Mouse (Mus musculus) embryonic facial prominence, embryonic 12.5 days (tissue): ENCODE measurements around the gene Add2. TPM values are rescaled to one million over a fixed set of nuclear protein-coding genes. Genes with fewer than 3 reads are reported as not detected.

Source experiments
- ATAC-seq: fragments of 200-750 bp; cut with Nextera tagmentation; 2 replicates; pipeline ENCODE4 v1.8.0; 2017; ENCODE audit not compliant: insufficient number of reproducible peaks, insufficient read depth, low FRiP score, low TSS enrichment
- H3K27ac ChIP-seq: fragments of 300-500 bp; sonication (generic); 2 replicates; pipeline ENCODE4 v1.5.1; 2016; ENCODE audit warnings: mild to moderate bottlenecking
- H3K27me3 ChIP-seq: fragments of 300-500 bp; sonication (generic); 2 replicates; pipeline ENCODE4 v1.6.1; 2016; ENCODE audit warnings: mild to moderate bottlenecking, moderate library complexity
- H3K36me3 ChIP-seq: fragments of 300-500 bp; sonication (generic); 2 replicates; pipeline ENCODE4 v1.6.1; 2016; ENCODE audit warnings: mild to moderate bottlenecking
- H3K4me1 ChIP-seq: fragments of 300-500 bp; sonication (generic); 2 replicates; pipeline ENCODE4 v1.6.1; 2016
- H3K4me2 ChIP-seq: fragments of 300-500 bp; sonication (generic); replicated peaks from 2 replicates; pipeline ENCODE4 v1.6.1; 2016; ENCODE audit warnings: mild to moderate bottlenecking, moderate library complexity
- H3K4me3 ChIP-seq: fragments of 300-500 bp; sonication (generic); 2 replicates; pipeline ENCODE4 v1.5.1; 2016; ENCODE audit warnings: mild to moderate bottlenecking
- H3K9ac ChIP-seq: fragments of 300-500 bp; sonication (generic); 2 replicates; pipeline ENCODE4 v1.6.1; 2016; ENCODE audit warnings: mild to moderate bottlenecking, moderate library complexity
- H3K9me3 ChIP-seq: fragments of 300-500 bp; sonication (generic); 2 replicates; pipeline ENCODE4 v1.6.1; 2016; ENCODE audit warnings: mild to moderate bottlenecking, moderate library complexity
- whole genome bisulfite sequencing: fragments of 180-500 bp; shearing (Covaris S2); methylation state at CpG from one replicate; pipeline ENCODE4 v1.1.7; 2016; 5-methylcytosine and 5-hydroxymethylcytosine counted together
- polyA plus RNA-seq: library from polyadenylated mRNA; unstranded; fragments of >200 nt; fragmentation: Nextera tagmentation; extraction: Ambion mirVana; gene quantifications from 2 replicates; pipeline ENCODE4 v1.2.1, GENCODE M21; 2016

Add2 gene
- polyA plus RNA-seq, 1 experiment from 2014 or later: 20.0 TPM

DNA sequence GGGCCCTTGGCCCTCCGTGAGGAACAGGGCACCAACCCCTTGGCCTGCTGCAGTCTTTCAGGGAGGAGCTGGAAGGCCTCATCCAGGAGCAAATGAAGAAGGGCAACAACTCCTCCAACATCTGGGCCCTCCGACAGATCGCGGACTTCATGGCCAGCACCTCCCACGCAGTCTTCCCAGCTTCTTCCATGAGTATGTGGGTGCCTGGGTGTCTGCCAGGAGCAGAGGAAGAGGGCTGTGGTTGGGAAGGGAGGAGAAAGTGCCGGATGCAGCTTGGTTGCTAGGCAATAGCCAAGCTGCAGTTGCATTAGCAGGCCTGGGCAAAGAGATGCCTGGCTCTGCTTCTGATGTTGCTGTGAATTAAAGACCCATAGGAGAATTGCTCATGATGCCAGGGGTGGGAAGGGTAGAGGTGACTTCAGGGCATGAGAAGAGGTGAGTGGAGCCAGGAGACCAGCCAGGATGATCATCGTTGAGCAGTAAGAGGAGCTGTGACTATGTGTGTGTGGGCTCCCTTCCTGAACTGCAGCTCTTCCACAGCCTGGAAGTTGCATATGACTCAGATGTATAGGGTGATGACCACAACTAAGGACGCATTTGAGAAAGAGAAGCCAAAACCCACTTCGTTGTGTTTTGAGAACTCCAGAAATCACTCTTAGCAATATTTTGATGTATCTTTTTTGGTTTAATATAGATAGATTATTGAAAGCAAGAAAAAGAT is 58.5 kb downstream of the Add2 start:
- no peaks in the 10 kb centered on the region for H3K9me3 ChIP-seq
- H3K4me2 ChIP-seq: no peak overlapping the region
- no peak for ATAC-seq
- no peaks in the 10 kb centered on the region for H3K36me3 ChIP-seq
- H3K9ac ChIP-seq: no peak overlapping the region
- H3K27me3 ChIP-seq: no peaks in the 10 kb centered on the region
- WGBS: 74% methylated on average over 9 of the region's 9 CpGs
- H3K4me1 ChIP-seq: 0 out of 2 replicates have a peak, but pooled peaks cover 4% of the 10 kb centered on the region
- H3K27ac ChIP-seq: no peak overlapping the region
- no peak overlapping the region for H3K4me3 ChIP-seq

DNA sequence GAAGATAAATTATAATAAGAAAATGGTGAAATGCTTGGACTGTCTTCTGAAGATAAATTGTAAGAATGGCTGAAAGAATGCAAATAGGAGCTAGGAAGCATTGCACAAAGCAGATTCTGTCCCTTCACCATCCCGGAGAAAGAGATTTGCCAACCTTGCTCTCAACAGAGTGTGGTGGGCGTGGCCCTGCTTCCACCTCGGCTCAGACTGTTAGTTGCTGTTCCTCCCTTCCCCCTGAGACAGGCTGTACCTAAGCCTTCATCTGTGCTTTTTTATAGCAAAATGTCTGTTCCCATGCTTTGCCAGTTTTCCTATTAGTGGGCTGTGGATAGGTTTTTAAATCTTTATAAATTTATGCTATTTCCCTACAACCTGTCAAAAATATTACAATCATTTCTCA is 59.3 kb downstream of the Add2 start:
- no peak overlapping the region for H3K4me3 ChIP-seq
- no peak overlapping the region for H3K9ac ChIP-seq
- H3K27me3 ChIP-seq: no peaks in the 10 kb centered on the region
- no peak overlapping the region for H3K27ac ChIP-seq
- WGBS: 40% methylated on average over 3 of the region's 3 CpGs
- no peaks in the 10 kb centered on the region for H3K9me3 ChIP-seq
- H3K4me1 ChIP-seq: 0 out of 2 replicates have a peak, but pooled peaks cover 4% of the 10 kb centered on the region
- H3K4me2 ChIP-seq: no peak overlapping the region
- no peaks in the 10 kb centered on the region for H3K36me3 ChIP-seq
- ATAC-seq: no peak

- H3K27ac ChIP-seq: no peak overlapping the region
- no peak for ATAC-seq
- no peaks in the 10 kb centered on the region for H3K4me1 ChIP-seq
- no peaks in the 10 kb centered on the region for H3K36me3 ChIP-seq
- H3K4me2 ChIP-seq: no peak overlapping the region
- H3K27me3 ChIP-seq: no peaks in the 10 kb centered on the region
- H3K4me3 ChIP-seq: no peak overlapping the region
- WGBS: 67% methylated on average over 10 of the region's 10 CpGs
- no peaks in the 10 kb centered on the region for H3K9me3 ChIP-seq
- H3K9ac ChIP-seq: no peak overlapping the region
Measured at GRCm38 (mm10) chr6:86094202-86094838, 65.8 kb downstream of the Add2 start.

- Histone ChIP-seq H3K9ac (no peak overlapping the region), H3K9me3 (no peaks in the 10 kb centered on the region), H3K4me3 (no peak overlapping the region), H3K36me3 (no peaks in the 10 kb centered on the region), H3K27me3 (no peaks in the 10 kb centered on the region), H3K4me2 (no peak overlapping the region), H3K27ac (no peak overlapping the region), H3K4me1 (no peaks in the 10 kb centered on the region)
- 71% methylated on average over 5 of the region's 5 CpGs for WGBS
- ATAC-seq: no peak
Measured at GRCm38 (mm10) chr6:86095518-86095917, 67.0 kb downstream of the Add2 start.

DNA sequence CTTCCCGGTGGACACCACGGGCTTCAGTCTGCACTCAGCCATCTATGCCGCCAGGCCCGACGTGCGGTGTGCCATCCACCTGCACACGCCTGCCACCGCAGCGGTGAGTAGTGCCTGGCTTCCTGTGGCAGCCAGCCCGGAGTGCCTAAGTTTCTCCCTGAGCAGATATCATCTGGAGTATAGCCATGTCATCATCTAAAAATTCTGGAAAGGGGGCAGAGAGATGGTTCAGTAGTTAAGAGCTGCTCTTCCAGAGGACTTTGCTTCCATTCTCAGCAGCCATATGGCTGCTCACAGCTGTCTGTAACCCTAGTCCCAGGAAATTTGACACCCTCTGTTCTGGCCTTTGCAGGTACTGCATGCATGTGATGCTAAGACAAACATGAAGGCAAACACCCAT is 68.3 kb downstream of the Add2 start:
- no peak for ATAC-seq
- WGBS: 87% methylated on average over 10 of the region's 10 CpGs
- H3K4me2 ChIP-seq: no peak overlapping the region
- no peaks in the 10 kb centered on the region for H3K36me3 ChIP-seq
- no peaks in the 10 kb centered on the region for H3K9me3 ChIP-seq
- no peak overlapping the region for H3K4me3 ChIP-seq
- no peak overlapping the region for H3K9ac ChIP-seq
- no peak overlapping the region for H3K27ac ChIP-seq
- H3K27me3 ChIP-seq: no peaks in the 10 kb centered on the region
- H3K4me1 ChIP-seq: no peaks in the 10 kb centered on the region

GRCm38 (mm10) chr6:86097155-86097554 is 68.7 kb downstream of the Add2 start:
- Histone ChIP-seq H3K4me1 (no peaks in the 10 kb centered on the region), H3K9ac (no peak overlapping the region), H3K27me3 (no peaks in the 10 kb centered on the region), H3K4me2 (no peak overlapping the region), H3K4me3 (no peak overlapping the region), H3K36me3 (no peaks in the 10 kb centered on the region), H3K9me3 (no peaks in the 10 kb centered on the region), H3K27ac (no peak overlapping the region)
- WGBS: 55% methylated on average over 4 of the region's 4 CpGs
- no peak for ATAC-seq

GRCm38 (mm10) chr6:86099003-86099402 is 70.5 kb downstream of the Add2 start:
- no peaks in the 10 kb centered on the region for H3K27me3 ChIP-seq
- H3K4me3 ChIP-seq: no peak overlapping the region
- H3K4me1 ChIP-seq: no peaks in the 10 kb centered on the region
- H3K9me3 ChIP-seq: no peaks in the 10 kb centered on the region
- no peak overlapping the region for H3K4me2 ChIP-seq
- no peak overlapping the region for H3K27ac ChIP-seq
- H3K9ac ChIP-seq: no peak overlapping the region
- 71% methylated on average over 4 of the region's 4 CpGs for WGBS
- no peaks in the 10 kb centered on the region for H3K36me3 ChIP-seq
- ATAC-seq: no peak

DNA sequence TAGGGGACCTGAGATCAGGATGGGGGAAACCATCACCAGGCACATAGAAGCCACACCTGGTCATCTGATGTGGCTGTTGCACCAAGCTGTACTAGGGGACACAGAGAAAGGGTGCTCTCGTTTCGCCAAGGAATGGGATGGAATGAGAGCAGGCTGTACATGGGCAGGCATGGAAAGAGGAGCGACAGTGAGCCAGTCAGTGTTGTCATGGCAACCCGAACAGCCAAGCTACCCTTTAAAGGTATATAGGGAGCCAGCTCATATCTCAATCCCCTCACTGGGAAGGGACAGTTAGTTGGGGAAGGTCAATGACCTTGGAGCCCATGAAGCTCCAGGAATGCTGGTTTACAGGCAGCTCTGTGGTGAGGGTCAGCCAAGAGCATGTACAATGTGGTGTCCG is 73.0 kb downstream of the Add2 start:
- no peak overlapping the region for H3K27ac ChIP-seq
- no peak overlapping the region for H3K4me2 ChIP-seq
- H3K27me3 ChIP-seq: no peaks in the 10 kb centered on the region
- no peaks in the 10 kb centered on the region for H3K36me3 ChIP-seq
- H3K4me3 ChIP-seq: no peak overlapping the region
- H3K9ac ChIP-seq: no peak overlapping the region
- H3K9me3 ChIP-seq: no peaks in the 10 kb centered on the region
- no peaks in the 10 kb centered on the region for H3K4me1 ChIP-seq
- WGBS: 84% methylated on average over 5 of the region's 5 CpGs
- ATAC-seq: no peak

DNA sequence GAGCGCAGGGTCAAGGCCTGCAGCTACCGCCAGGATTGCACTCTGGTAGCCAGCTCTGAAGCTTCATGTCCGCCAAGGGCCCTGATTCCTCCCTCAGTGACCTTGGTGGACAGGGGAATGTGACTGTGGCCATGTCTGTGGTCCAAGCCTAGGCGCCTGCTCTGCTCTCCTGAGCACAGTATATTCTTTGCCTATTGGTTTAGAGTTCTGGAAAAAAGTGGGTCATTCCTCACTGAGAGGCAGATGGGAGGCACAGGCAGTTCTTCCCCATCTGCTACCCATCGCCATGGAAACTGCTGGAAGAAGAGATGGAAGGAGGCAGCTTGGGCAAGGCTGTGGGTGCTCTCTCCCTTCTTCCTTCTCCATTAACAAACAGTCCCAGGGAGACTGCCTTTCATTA is 74.4 kb downstream of the Add2 start:
- H3K4me2 ChIP-seq: no peak overlapping the region
- WGBS: 88% methylated on average over 5 of the region's 5 CpGs
- no peaks in the 10 kb centered on the region for H3K4me1 ChIP-seq
- no peak overlapping the region for H3K4me3 ChIP-seq
- no peaks in the 10 kb centered on the region for H3K36me3 ChIP-seq
- ATAC-seq: no peak
- H3K9ac ChIP-seq: no peak overlapping the region
- H3K9me3 ChIP-seq: no peaks in the 10 kb centered on the region
- H3K27me3 ChIP-seq: no peaks in the 10 kb centered on the region
- H3K27ac ChIP-seq: no peak overlapping the region

DNA sequence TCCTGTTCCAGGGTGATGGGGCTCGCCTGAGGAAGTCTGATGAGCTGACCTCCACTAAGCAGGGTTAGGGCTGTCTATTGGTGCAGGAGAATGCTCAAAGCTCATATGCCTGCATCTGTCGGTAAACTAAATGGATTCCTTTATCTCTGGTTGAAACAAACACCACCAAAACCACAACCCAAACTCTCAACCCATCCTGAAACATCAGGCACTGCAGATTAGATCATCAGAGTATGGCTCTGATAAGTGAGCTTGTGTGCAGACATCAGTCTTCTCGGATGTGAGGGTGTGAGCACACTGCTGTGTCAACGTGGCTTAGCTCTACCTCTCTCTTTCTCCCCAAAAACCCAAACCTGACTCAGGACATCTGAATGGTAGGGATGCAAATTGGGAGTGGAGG is 75.1 kb downstream of the Add2 start:
- H3K27ac ChIP-seq: no peak overlapping the region
- H3K4me2 ChIP-seq: no peak overlapping the region
- ATAC-seq: no peak
- H3K4me1 ChIP-seq: no peaks in the 10 kb centered on the region
- 68% methylated on average over 4 of the region's 4 CpGs for WGBS
- H3K4me3 ChIP-seq: no peak overlapping the region
- H3K27me3 ChIP-seq: no peaks in the 10 kb centered on the region
- no peaks in the 10 kb centered on the region for H3K36me3 ChIP-seq
- H3K9me3 ChIP-seq: no peaks in the 10 kb centered on the region
- H3K9ac ChIP-seq: no peak overlapping the region

- Histone ChIP-seq H3K4me1 (no peaks in the 10 kb centered on the region), H3K4me2 (no peak overlapping the region), H3K27ac (no peak overlapping the region), H3K9me3 (no peaks in the 10 kb centered on the region), H3K9ac (no peak overlapping the region), H3K4me3 (no peak overlapping the region), H3K36me3 (no peaks in the 10 kb centered on the region), H3K27me3 (no peaks in the 10 kb centered on the region)
- ATAC-seq: no peak
- WGBS: 70% methylated on average over 4 of the region's 4 CpGs
Measured at GRCm38 (mm10) chr6:86104719-86105118, 76.2 kb downstream of the Add2 start.

DNA sequence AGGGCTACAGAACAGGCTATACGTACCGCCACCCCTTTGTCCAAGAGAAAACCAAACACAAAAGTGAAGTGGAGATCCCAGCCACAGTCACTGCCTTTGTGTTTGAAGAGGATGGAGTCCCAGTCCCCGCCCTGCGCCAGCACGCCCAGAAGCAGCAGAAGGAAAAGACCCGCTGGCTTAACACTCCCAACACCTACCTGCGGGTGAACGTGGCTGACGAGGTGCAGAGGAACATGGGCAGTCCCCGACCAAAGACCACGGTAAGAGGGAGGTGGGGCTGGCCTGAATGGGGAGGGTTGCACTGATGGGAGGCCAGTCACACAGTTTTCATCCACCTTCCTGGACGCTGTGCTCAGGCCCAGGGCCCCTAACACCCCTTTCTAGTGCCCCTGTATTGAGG is 77.6 kb downstream of the Add2 start:
- Histone ChIP-seq H3K9me3 (no peaks in the 10 kb centered on the region), H3K4me1 (no peaks in the 10 kb centered on the region), H3K4me2 (no peak overlapping the region), H3K4me3 (no peak overlapping the region), H3K36me3 (no peaks in the 10 kb centered on the region), H3K27ac (no peak overlapping the region), H3K9ac (no peak overlapping the region), H3K27me3 (no peaks in the 10 kb centered on the region)
- ATAC-seq: no peak
- 82% methylated on average over 12 of the region's 12 CpGs for WGBS
